Mouse (Mus musculus) E14TG2a.4 (cell line): ENCODE data around the gene Lrba.

Experiments
- CTCF ChIP-seq: conservative IDR thresholded peaks from 2 replicates; pipeline ENCODE4 v1.5.1; 2014; ENCODE audit warnings: low read length
- NANOG ChIP-seq: IDR thresholded peaks from 2 replicates; pipeline ENCODE4 v1.6.1; 2014; ENCODE audit warnings: borderline replicate concordance, low read length, mixed read lengths
- POU5F1 ChIP-seq: IDR thresholded peaks from 2 replicates; pipeline ENCODE4 v1.6.1; 2014; ENCODE audit warnings: low read length, borderline replicate concordance

GRCm38 (mm10) chr3:86547251-86547791 is 322.8 kb downstream of the Lrba start:
- TF ChIP-seq CTCF, result no peak
- no peak for TF ChIP-seq POU5F1
- TF ChIP-seq NANOG, result no peak
